Mouse (Mus musculus) thymus, adult 2 months (tissue): ENCODE measurements around the gene Atl1. TPM values are rescaled to one million over a fixed set of nuclear protein-coding genes. Genes with fewer than 3 reads are reported as not detected.

Experiments
- DNase-seq: peaks from one replicate; pipeline ENCODE4 v3.0.0; 2021
- H3K27ac ChIP-seq: fragments of 200-500 bp; 2 replicates; pipeline ENCODE4 v1.5.1; 2012; ENCODE audit warnings: low read length, control low read depth; ENCODE audit not compliant: control insufficient read depth, insufficient read depth
- H3K27me3 ChIP-seq: fragments of 200-500 bp; 2 replicates; pipeline ENCODE4 v1.6.1; 2012; ENCODE audit warnings: mild to moderate bottlenecking, low read length, moderate library complexity, mixed read lengths; ENCODE audit not compliant: control insufficient read depth, insufficient read depth
- H3K36me3 ChIP-seq: fragments of 200-500 bp; 2 replicates; pipeline ENCODE4 v1.6.1; 2012; ENCODE audit warnings: mild to moderate bottlenecking, low read length, moderate library complexity; ENCODE audit not compliant: control insufficient read depth, insufficient read depth
- H3K4me1 ChIP-seq: fragments of 200-500 bp; replicated peaks from 2 replicates; pipeline ENCODE4 v1.6.1; 2012; ENCODE audit warnings: low read length; ENCODE audit not compliant: control insufficient read depth, insufficient read depth
- H3K4me3 ChIP-seq: fragments of 200-500 bp; 2 replicates; pipeline ENCODE4 v1.5.1; 2012; ENCODE audit warnings: mild to moderate bottlenecking, low read length, control low read depth, moderate library complexity; ENCODE audit not compliant: control insufficient read depth, insufficient read depth
- CTCF ChIP-seq: fragments of 200-500 bp; IDR thresholded peaks from 2 replicates; pipeline ENCODE4 v1.5.1; 2012; ENCODE audit warnings: mild to moderate bottlenecking, control low read depth, low read length, moderate library complexity, borderline replicate concordance; ENCODE audit not compliant: control insufficient read depth, poor library complexity, insufficient read depth; ENCODE audit errors: extremely low read depth
- POLR2A ChIP-seq: fragments of 200-500 bp; IDR thresholded peaks from 2 replicates; pipeline ENCODE4 v1.6.1; 2012; ENCODE audit warnings: mild to moderate bottlenecking, low read length, control low read depth, moderate library complexity; ENCODE audit not compliant: control insufficient read depth, poor library complexity, insufficient read depth; ENCODE audit errors: extremely low read depth
- WGBS: fragments of 180-500 bp; shearing (Covaris S2); methylation state at CpG from one replicate; pipeline ENCODE4 v1.1.7; 2018; 5-methylcytosine and 5-hydroxymethylcytosine counted together
- polyA plus RNA-seq: library from polyadenylated mRNA; depleted of rRNA; stranded (reverse); fragments of >200 nt; gene quantifications from 2 replicates; pipeline ENCODE4 v1.2.3, GENCODE M21; 2012

Gene Atl1
- polyA plus RNA-seq, 1 experiment = 0.75 TPM

- WGBS = 95% methylated on average over 9 of the region's 9 CpGs
- TF ChIP-seq CTCF (no peak), POLR2A (no peak)
These were observed 40.1 kb upstream of the Atl1 start for GRCm38 (mm10) chr12:69852288-69852687.

DNA sequence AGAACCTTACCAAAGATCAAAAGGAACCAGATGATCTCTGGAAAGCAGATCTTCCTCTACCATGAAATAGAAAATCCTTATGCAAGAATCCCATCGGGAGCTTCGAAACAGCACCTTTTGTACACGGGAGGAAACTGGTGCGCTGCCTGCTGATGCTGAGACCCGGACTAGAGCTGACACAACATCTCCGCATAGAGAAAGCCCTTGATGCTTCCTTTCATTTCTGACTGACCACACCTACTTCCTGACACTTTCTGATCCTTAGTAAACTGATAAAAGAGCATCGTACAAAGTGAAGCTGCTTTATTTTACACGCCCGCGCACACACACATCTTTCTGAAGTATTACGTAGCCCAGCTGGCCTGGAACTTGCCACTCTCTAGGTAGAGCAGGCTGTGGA lies 39.0 kb upstream of the Atl1 start:
- no peak for TF ChIP-seq CTCF
- TF ChIP-seq POLR2A = no peak
- Histone ChIP-seq H3K36me3 (peaks cover 10% of the 10 kb centered on the region; the same call in 1 of the 2 replicates), H3K27ac (no peak overlapping the region), H3K27me3 (no peaks in the 10 kb centered on the region), H3K4me3 (no peak overlapping the region), H3K4me1 (0 out of 2 replicates have a peak, but pooled peaks cover 7% of the 10 kb centered on the region)
- DNase-seq = no peak
- WGBS = 32% methylated on average over 11 of the region's 11 CpGs

More at GRCm38 (mm10) chr12:69852288-69852687, 40.1 kb upstream of the Atl1 start:
- no peak overlapping the region for H3K27ac ChIP-seq
- peaks cover 10% of the 10 kb centered on the region; the same call in 1 of the 2 replicates for H3K36me3 ChIP-seq
- peaks cover 7% of the 10 kb centered on the region; the same call in 1 of the 2 replicates for H3K4me1 ChIP-seq
- H3K27me3 ChIP-seq = no peaks in the 10 kb centered on the region
- no peak overlapping the region for H3K4me3 ChIP-seq
- DNase-seq = no peak

- TF ChIP-seq POLR2A (no peak), CTCF (no peak)
- WGBS = 63% methylated on average over 2 of the region's 2 CpGs
- H3K36me3 ChIP-seq = peaks cover 8% of the 10 kb centered on the region; the same call in 1 of the 2 replicates
These were observed 38.5 kb upstream of the Atl1 start for GRCm38 (mm10) chr12:69853942-69854341.

GRCm38 (mm10) chr12:69855641-69856300 lies 36.6 kb upstream of the Atl1 start:
- no peaks in the 10 kb centered on the region for H3K27me3 ChIP-seq
- H3K4me3 ChIP-seq = no peak overlapping the region
- 0 out of 2 replicates have a peak, but pooled peaks cover 7% of the 10 kb centered on the region for H3K4me1 ChIP-seq
- WGBS = 97% methylated on average over 12 of the region's 12 CpGs
- no peak for DNase-seq
- no peak overlapping the region for H3K27ac ChIP-seq
- 0 out of 2 replicates have a peak, but pooled peaks cover 5% of the 10 kb centered on the region for H3K36me3 ChIP-seq
- TF ChIP-seq CTCF = no peak
- no peak for TF ChIP-seq POLR2A

More at GRCm38 (mm10) chr12:69853942-69854341, 38.5 kb upstream of the Atl1 start:
- Histone ChIP-seq H3K4me1 (0 out of 2 replicates have a peak, but pooled peaks cover 7% of the 10 kb centered on the region), H3K27me3 (no peaks in the 10 kb centered on the region), H3K4me3 (no peak overlapping the region), H3K27ac (no peak overlapping the region)
- no peak for DNase-seq

GRCm38 (mm10) chr12:69856398-69856797 lies 36.0 kb upstream of the Atl1 start:
- no peak for DNase-seq
- H3K4me1 ChIP-seq = peaks cover 13% of the 10 kb centered on the region
- no peak for TF ChIP-seq POLR2A
- TF ChIP-seq CTCF = no peak
- 97% methylated on average over 10 of the region's 10 CpGs for WGBS
- H3K36me3 ChIP-seq = 0 out of 2 replicates have a peak, but pooled peaks cover 5% of the 10 kb centered on the region
- H3K4me3 ChIP-seq = no peak overlapping the region
- no peak overlapping the region for H3K27ac ChIP-seq
- no peaks in the 10 kb centered on the region for H3K27me3 ChIP-seq

DNA sequence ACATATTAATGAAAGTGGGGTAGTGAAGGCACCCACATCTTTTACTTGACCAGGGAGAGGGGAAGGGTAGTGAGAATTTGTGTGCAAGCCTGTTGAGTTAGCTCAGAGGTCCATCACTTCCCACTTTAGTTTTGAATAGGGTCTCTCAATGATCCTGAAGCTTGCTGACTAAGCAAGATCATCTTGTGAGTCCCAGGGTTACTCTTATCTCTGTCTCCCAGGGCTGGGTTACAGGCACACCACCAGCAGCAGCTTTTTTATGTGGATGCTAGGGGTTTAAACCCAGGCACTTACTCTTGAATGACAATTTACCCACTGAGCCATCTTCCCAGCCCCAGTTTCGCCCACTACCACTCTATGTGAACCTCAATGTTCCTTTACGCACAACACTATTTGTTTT lies 34.8 kb upstream of the Atl1 start:
- H3K4me1 ChIP-seq = peaks cover 17% of the 10 kb centered on the region
- H3K27ac ChIP-seq = no peak overlapping the region
- H3K4me3 ChIP-seq = no peak overlapping the region
- WGBS = 97% methylated on average over 2 of the region's 2 CpGs
- no peak for DNase-seq
- no peaks in the 10 kb centered on the region for H3K27me3 ChIP-seq
- TF ChIP-seq POLR2A = no peak
- no peak for TF ChIP-seq CTCF
- 0 out of 2 replicates have a peak, but pooled peaks cover 5% of the 10 kb centered on the region for H3K36me3 ChIP-seq

- no peak overlapping the region for H3K27ac ChIP-seq
- no peak for TF ChIP-seq POLR2A
- no peak for TF ChIP-seq CTCF
- no peak for DNase-seq
- no peaks in the 10 kb centered on the region for H3K27me3 ChIP-seq
- 90% methylated on average over 4 of the region's 4 CpGs for WGBS
- H3K4me1 ChIP-seq = peaks cover 16% of the 10 kb centered on the region
- no peak overlapping the region for H3K4me3 ChIP-seq
- 0 out of 2 replicates have a peak, but pooled peaks cover 5% of the 10 kb centered on the region for H3K36me3 ChIP-seq
These were observed 33.6 kb upstream of the Atl1 start for GRCm38 (mm10) chr12:69858847-69859246.
